Mouse (Mus musculus): Measurements from ENCODE around the gene Aldh3a2.

- TF ChIP-seq EP300 (IDR thresholded peaks at IDR 0.05; ENCODE audit: low read depth) (no peak), CTCF (IDR thresholded peaks at IDR 0.05; ENCODE audit: low read depth) (no peak)
These were observed 30.1 kb upstream of the Aldh3a2 start for GRCm38 (mm10) chr11:61297326-61297725.

Measured in liver, embryonic 14.5 days (tissue).